ENCODE assay signal across 27 mouse cellular contexts in the genomic region with DNA sequence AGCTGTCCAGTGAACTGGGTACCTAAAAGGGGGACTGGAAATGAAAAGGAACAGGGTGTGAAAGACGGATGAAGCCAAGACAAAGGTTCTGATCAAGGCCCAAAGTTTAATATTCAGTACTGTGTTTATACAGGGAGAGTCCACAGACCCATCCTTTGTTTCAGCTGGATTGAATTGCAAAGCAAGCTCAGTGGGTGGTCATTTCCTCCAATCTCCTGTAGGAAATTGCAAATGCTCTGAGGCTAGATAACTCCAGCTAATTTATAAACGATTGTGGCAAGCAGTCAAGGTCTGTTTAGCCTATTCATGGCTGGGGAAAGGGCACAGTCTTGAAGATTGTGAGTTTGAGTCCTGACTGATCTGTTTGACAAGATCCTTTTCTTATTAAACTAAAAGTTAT.
DNase-seq lines count a peak whose midpoint lies in the region; ATAC-seq and TF ChIP-seq lines count a peak whose summit lies in the region.
"Had no signal": no experiment of that assay in that cellular context is flagged by ENCODE, and none has a peak within 500 bp of the region (broad histone marks: within the 10 kb centered on the region; RNA-seq: fewer than 3 reads in every experiment).

No protein-coding gene starts in this region.

- TF ChIP-seq CTCF in brain, embryonic 14.5 days (IDR thresholded peaks at IDR 0.05; ENCODE audit: borderline replicate concordance, extremely low read depth, insufficient read depth, insufficient read length), result no peak

- 29% methylated on average over 2 of the region's 2 CpGs for WGBS in hindbrain, embryonic 11.5 days
- WGBS in hindbrain, embryonic 14.5 days, result 14% methylated on average over 2 of the region's 2 CpGs
- WGBS in midbrain, embryonic 14.5 days, result 24% methylated on average over 2 of the region's 2 CpGs
- 17% methylated on average over 2 of the region's 2 CpGs for WGBS in midbrain, embryonic 15.5 days

- TF ChIP-seq POLR2A in brain, embryonic 14.5 days (IDR thresholded peaks at IDR 0.05; ENCODE audit: borderline replicate concordance, extremely low read depth, insufficient read depth, insufficient read length, poor library complexity, severe bottlenecking), result no peak

- no peak overlapping the region for H3K27ac ChIP-seq in hindbrain, embryonic 11.5 days (ENCODE audit: low read depth, low read length)
- no peak overlapping the region for H3K27ac ChIP-seq in hindbrain, embryonic 14.5 days
- no peak overlapping the region for H3K27ac ChIP-seq in midbrain, embryonic 14.5 days (replicated peaks; ENCODE audit: low read depth, low read length)
- no peak overlapping the region for H3K27ac ChIP-seq in midbrain, embryonic 15.5 days
- H3K27ac ChIP-seq: embryonic facial prominence, embryonic 12.5 days; embryonic facial prominence, embryonic 15.5 days; heart, adult 2 months; hindbrain, embryonic 13.5 days; hindbrain, postnatal 0 days had no signal

- H3K4me2 ChIP-seq in hindbrain, embryonic 11.5 days (replicated peaks; ENCODE audit: low read depth, low read length), result no peak overlapping the region
- H3K4me2 ChIP-seq in hindbrain, embryonic 14.5 days (replicated peaks), result no peak overlapping the region
- no peak overlapping the region for H3K4me2 ChIP-seq in midbrain, embryonic 14.5 days (ENCODE audit: low read length)
- H3K4me2 ChIP-seq in midbrain, embryonic 15.5 days, result no peak overlapping the region
- H3K4me2 ChIP-seq: embryonic facial prominence, embryonic 12.5 days; embryonic facial prominence, embryonic 15.5 days; heart, embryonic 11.5 days; hindbrain, embryonic 13.5 days had no signal

- 0 out of 2 replicates have a peak, but pooled peaks have one; percentile 40 for ATAC-seq in hindbrain, embryonic 11.5 days (ENCODE audit: low FRiP score)
- no peak for ATAC-seq in hindbrain, embryonic 14.5 days (ENCODE audit: low FRiP score)
- no peak for ATAC-seq in midbrain, embryonic 14.5 days (ENCODE audit: low FRiP score, low TSS enrichment)
- no peak for ATAC-seq in midbrain, embryonic 15.5 days (replicated peaks)
- ATAC-seq: activated CD4-positive, CD25-positive, alpha-beta regulatory T cell, adult 4 months; forebrain, embryonic 14.5 days; forebrain, postnatal 0 days; hindbrain, postnatal 0 days; inflammation-experienced regulatory T-cells, adult 6 months; intestine, embryonic 16.5 days; Patski had no signal

- no peak overlapping the region for H3K4me3 ChIP-seq in hindbrain, embryonic 11.5 days (ENCODE audit: low read depth, low read length)
- no peak overlapping the region for H3K4me3 ChIP-seq in hindbrain, embryonic 14.5 days (replicated peaks; ENCODE audit: low read length)
- H3K4me3 ChIP-seq in midbrain, embryonic 14.5 days (replicated peaks; ENCODE audit: low read depth, low read length), result no peak overlapping the region
- no peak overlapping the region for H3K4me3 ChIP-seq in midbrain, embryonic 15.5 days
- H3K4me3 ChIP-seq: embryonic facial prominence, embryonic 12.5 days; embryonic facial prominence, embryonic 15.5 days; heart, adult 2 months; hindbrain, embryonic 13.5 days had no signal

- no peaks in the 10 kb centered on the region for H3K9me3 ChIP-seq in hindbrain, embryonic 11.5 days (ENCODE audit: control insufficient read depth, low read length)
- no peaks in the 10 kb centered on the region for H3K9me3 ChIP-seq in hindbrain, embryonic 14.5 days (ENCODE audit: control insufficient read depth, low read length)
- no peaks in the 10 kb centered on the region for H3K9me3 ChIP-seq in midbrain, embryonic 14.5 days (ENCODE audit: control insufficient read depth, low read length)
- no peaks in the 10 kb centered on the region for H3K9me3 ChIP-seq in midbrain, embryonic 15.5 days
- H3K9me3 ChIP-seq: embryonic facial prominence, embryonic 12.5 days; embryonic facial prominence, embryonic 15.5 days; G1E; hindbrain, embryonic 13.5 days had no signal

- no peaks in the 10 kb centered on the region for H3K36me3 ChIP-seq in hindbrain, embryonic 11.5 days (ENCODE audit: control insufficient read depth, insufficient read depth, low read length)
- H3K36me3 ChIP-seq in hindbrain, embryonic 14.5 days (replicated peaks; ENCODE audit: control insufficient read depth, insufficient read depth), result no peaks in the 10 kb centered on the region
- no peaks in the 10 kb centered on the region for H3K36me3 ChIP-seq in midbrain, embryonic 14.5 days (ENCODE audit: control insufficient read depth, insufficient read depth, low read length)
- no peaks in the 10 kb centered on the region for H3K36me3 ChIP-seq in midbrain, embryonic 15.5 days (replicated peaks)
- H3K36me3 ChIP-seq: embryonic facial prominence, embryonic 12.5 days; embryonic facial prominence, embryonic 15.5 days; G1E; hindbrain, embryonic 13.5 days had no signal

- no peak overlapping the region for H3K9ac ChIP-seq in hindbrain, embryonic 11.5 days (ENCODE audit: low read depth, low read length)
- H3K9ac ChIP-seq in hindbrain, embryonic 14.5 days, result no peak overlapping the region
- no peak overlapping the region for H3K9ac ChIP-seq in midbrain, embryonic 14.5 days (replicated peaks; ENCODE audit: low read length)
- no peak overlapping the region for H3K9ac ChIP-seq in midbrain, embryonic 15.5 days
- H3K9ac ChIP-seq: embryonic facial prominence, embryonic 12.5 days; embryonic facial prominence, embryonic 15.5 days; forebrain, postnatal 0 days; hindbrain, embryonic 13.5 days had no signal

- intact Hi-C loops in gastrocnemius, postnatal 36 days (cut with DNase I), result no loop called here

- no peak for DNase-seq in hindbrain, embryonic 11.5 days (ENCODE audit: low spot score)
- no peak for DNase-seq in hindbrain, embryonic 14.5 days (ENCODE audit: low spot score)
- DNase-seq in midbrain, embryonic 14.5 days, result peak; percentile 16
- peak; percentile 84 for DNase-seq in R1 (ENCODE audit: low read depth, low spot score)
- DNase-seq in brain, embryonic 14.5 days (ENCODE audit: low read depth), result peak; percentile 15
- DNase-seq in gastrocnemius, postnatal 36 days, result no peak
- DNase-seq: adrenal gland, adult 8-10 months; adrenal gland, postnatal 25 days; cerebellum, adult 18-20 months; cerebellum, adult 9-10 months; cerebellum, postnatal 14 days; forebrain, postnatal 0 days; gastrocnemius, postnatal 25 days; heart, adult 2 months; kidney, adult 18-20 months had no signal

- no peaks in the 10 kb centered on the region for H3K27me3 ChIP-seq in hindbrain, embryonic 11.5 days (ENCODE audit: control insufficient read depth, insufficient read depth, low read length)
- no peaks in the 10 kb centered on the region for H3K27me3 ChIP-seq in hindbrain, embryonic 14.5 days (ENCODE audit: control insufficient read depth, insufficient read depth, low read length)
- no peaks in the 10 kb centered on the region for H3K27me3 ChIP-seq in midbrain, embryonic 14.5 days (ENCODE audit: control insufficient read depth, insufficient read depth, low read length)
- no peaks in the 10 kb centered on the region for H3K27me3 ChIP-seq in midbrain, embryonic 15.5 days (replicated peaks)
- H3K27me3 ChIP-seq: embryonic facial prominence, embryonic 12.5 days; embryonic facial prominence, embryonic 15.5 days; hindbrain, embryonic 13.5 days had no signal

- H3K4me1 ChIP-seq in hindbrain, embryonic 11.5 days (replicated peaks; ENCODE audit: control insufficient read depth, insufficient read depth, low read length), result no peaks in the 10 kb centered on the region
- H3K4me1 ChIP-seq in hindbrain, embryonic 14.5 days (replicated peaks; ENCODE audit: control insufficient read depth, insufficient read depth, low read length), result no peaks in the 10 kb centered on the region
- peaks cover 4% of the 10 kb centered on the region; the same call in 1 of the 2 replicates for H3K4me1 ChIP-seq in midbrain, embryonic 14.5 days (ENCODE audit: control insufficient read depth, insufficient read depth, low read length)
- H3K4me1 ChIP-seq in midbrain, embryonic 15.5 days, result no peaks in the 10 kb centered on the region
- H3K4me1 ChIP-seq: embryonic facial prominence, embryonic 12.5 days; embryonic facial prominence, embryonic 15.5 days; hindbrain, embryonic 13.5 days had no signal

Comparison
In these comparisons a context has a peak if more than half of its experiments do, and no peak if none do; other contexts are left out.
1. DNase-seq: peak in midbrain, embryonic 14.5 days (single experiment), R1 (single experiment) and brain, embryonic 14.5 days (single experiment); none in hindbrain, embryonic 11.5 days (single experiment), hindbrain, embryonic 14.5 days (single experiment) and gastrocnemius, postnatal 36 days (0 of 2).